Mouse (Mus musculus) bone marrow macrophage, adult 2 months (primary cell): ENCODE data around the gene Acot12.

Experiments
- CTCF ChIP-seq: IDR thresholded peaks from 2 replicates; pipeline ENCODE4 v1.5.1; 2012; ENCODE audit warnings: low read depth, mild to moderate bottlenecking, low read length, moderate library complexity
- POLR2A ChIP-seq: IDR thresholded peaks from 2 replicates; pipeline ENCODE4 v1.6.1; 2012; ENCODE audit warnings: mild to moderate bottlenecking, low read depth, low read length, borderline replicate concordance

DNA sequence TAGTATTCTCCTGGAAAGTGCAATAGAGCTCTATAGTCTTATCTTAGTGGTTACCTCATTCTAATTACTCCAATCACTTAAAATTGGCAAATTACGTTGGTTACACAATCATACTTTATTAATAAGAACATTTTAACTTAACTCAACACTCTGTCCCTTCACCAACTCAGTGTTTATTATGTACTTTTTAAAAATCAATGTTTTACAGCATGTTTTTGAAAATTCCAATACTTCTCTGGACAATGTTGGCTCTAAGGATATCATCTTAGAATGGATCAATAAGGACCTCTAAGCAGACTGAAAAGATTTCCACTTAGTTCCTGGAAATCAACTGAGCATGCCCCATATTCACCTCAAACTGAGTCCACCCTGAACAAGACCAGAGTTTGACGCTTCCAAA is 7.1 kb downstream of the Acot12 start:
- TF ChIP-seq POLR2A: no peak
- TF ChIP-seq CTCF: no peak
